Mouse (Mus musculus) heart, embryonic 11.5 days (tissue): ENCODE data around the gene Trim54. TPM values are rescaled to one million over a fixed set of nuclear protein-coding genes. Genes with fewer than 3 reads are reported as not detected.

Experiments
- ATAC-seq: fragments of 200-750 bp; cut with Nextera tagmentation; replicated peaks from 2 replicates; pipeline ENCODE4 v1.8.0; 2017; ENCODE audit warnings: moderate library complexity; ENCODE audit not compliant: insufficient number of reproducible peaks, low FRiP score, low TSS enrichment
- H3K27ac ChIP-seq: fragments of 300-500 bp; sonication (generic); 2 replicates; pipeline ENCODE4 v1.5.1; 2014; ENCODE audit warnings: mild to moderate bottlenecking, low read depth, low read length
- H3K27me3 ChIP-seq: fragments of 300-500 bp; sonication (generic); 2 replicates; pipeline ENCODE4 v1.6.1; 2014; ENCODE audit warnings: mild to moderate bottlenecking, low read length, mixed read lengths; ENCODE audit not compliant: control insufficient read depth, insufficient read depth
- H3K36me3 ChIP-seq: fragments of 300-500 bp; sonication (generic); 2 replicates; pipeline ENCODE4 v1.6.1; 2014; ENCODE audit warnings: mild to moderate bottlenecking, low read length, moderate library complexity, mixed read lengths; ENCODE audit not compliant: control insufficient read depth, insufficient read depth
- H3K4me1 ChIP-seq: fragments of 300-500 bp; sonication (generic); 2 replicates; pipeline ENCODE4 v1.6.1; 2014; ENCODE audit warnings: low read length; ENCODE audit not compliant: control insufficient read depth, insufficient read depth
- H3K4me2 ChIP-seq: fragments of 300-500 bp; sonication (generic); 2 replicates; pipeline ENCODE4 v1.6.1; 2014; ENCODE audit warnings: mild to moderate bottlenecking, moderate library complexity
- H3K4me3 ChIP-seq: fragments of 300-500 bp; sonication (generic); 2 replicates; pipeline ENCODE4 v1.5.1; 2014; ENCODE audit warnings: low read depth, low read length
- H3K9ac ChIP-seq: fragments of 300-500 bp; sonication (generic); 2 replicates; pipeline ENCODE4 v1.6.1; 2014; ENCODE audit warnings: mild to moderate bottlenecking, low read depth, low read length, moderate library complexity
- H3K9me3 ChIP-seq: fragments of 300-500 bp; sonication (generic); replicated peaks from 2 replicates; pipeline ENCODE4 v1.6.1; 2016; ENCODE audit warnings: low read length; ENCODE audit not compliant: control insufficient read depth
- WGBS: fragments of 180-500 bp; shearing (Covaris S2); extraction: QIAGEN DNeasy Blood & Tissue Kit; methylation state at CpG from one replicate; pipeline ENCODE4 v1.1.7; 2014; ENCODE audit not compliant: insufficient replicate concordance; 5-methylcytosine and 5-hydroxymethylcytosine counted together
- polyA plus RNA-seq: library from polyadenylated mRNA; unstranded; fragments of >200 nt; fragmentation: Nextera tagmentation; extraction: Ambion mirVana; gene quantifications from 2 replicates; pipeline ENCODE4 v1.2.1, GENCODE M21; 2014

Gene Trim54
- polyA plus RNA-seq, 1 experiment from 2014 or later, result 13.9 TPM

DNA sequence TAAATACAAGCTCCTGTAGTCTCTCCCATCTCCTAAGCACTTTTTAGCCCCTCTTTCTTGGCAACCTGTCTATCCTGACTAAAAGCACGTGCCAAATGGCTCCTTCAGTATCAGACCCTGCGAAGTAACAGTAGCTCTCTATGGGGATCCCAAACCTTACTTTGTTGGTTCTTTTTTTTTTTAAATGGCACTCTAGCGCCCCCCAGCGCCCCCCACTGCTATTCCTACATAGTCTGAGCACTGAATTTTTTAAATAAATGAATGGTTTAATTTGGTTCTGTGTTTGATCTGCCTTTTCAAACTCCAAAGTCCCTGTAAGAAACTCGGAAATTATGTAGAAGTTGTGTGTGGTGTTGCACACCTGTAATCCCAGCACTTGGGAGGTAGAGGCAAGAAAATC lies 9.5 kb downstream of the Trim54 start:
- Histone ChIP-seq H3K9me3 (no peaks in the 10 kb centered on the region), H3K4me1 (no peaks in the 10 kb centered on the region), H3K36me3 (no peaks in the 10 kb centered on the region), H3K27me3 (no peaks in the 10 kb centered on the region), H3K4me2 (no peak overlapping the region), H3K9ac (no peak overlapping the region), H3K27ac (no peak overlapping the region), H3K4me3 (no peak overlapping the region)
- WGBS, result 27% methylated on average over 5 of the region's 5 CpGs
- ATAC-seq, result no peak

DNA sequence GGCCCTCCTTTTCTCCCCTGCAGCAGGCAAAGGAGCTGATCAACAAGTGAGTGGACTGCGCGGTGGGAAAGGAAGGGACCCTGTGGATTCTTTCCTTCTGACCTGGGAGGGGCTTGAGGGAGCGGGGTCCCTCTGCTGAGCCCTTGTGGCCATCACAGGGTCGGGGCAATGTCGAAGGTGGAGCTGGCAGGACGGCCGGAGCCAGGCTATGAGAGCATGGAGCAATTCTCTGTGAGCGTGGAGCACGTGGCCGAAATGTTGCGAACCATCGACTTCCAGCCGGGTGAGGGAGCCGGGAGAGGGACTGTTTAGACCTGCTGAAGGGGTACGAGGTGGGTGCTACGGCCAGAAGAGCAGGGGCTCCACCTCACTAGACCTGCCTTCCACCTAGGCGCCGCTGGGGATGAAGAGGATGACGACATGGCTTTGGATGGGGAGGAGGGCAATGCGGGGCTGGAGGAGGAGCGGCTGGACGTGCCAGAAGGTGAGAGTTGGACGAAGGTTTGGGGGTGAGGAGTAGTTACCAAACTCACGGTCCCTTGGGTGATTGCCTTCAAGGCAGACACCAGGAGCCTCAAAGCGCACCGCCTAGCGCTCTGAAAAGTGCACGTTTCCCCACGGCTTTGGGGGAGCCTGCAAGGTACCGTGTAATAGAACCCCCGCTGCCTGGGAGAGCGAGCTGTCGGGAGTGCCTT lies 20.4 kb downstream of the Trim54 start:
- peak overlapping the region; percentile 37; the same call in 1 of the 2 replicates for H3K4me3 ChIP-seq
- 3% methylated on average over 33 of the region's 33 CpGs for WGBS
- peaks cover 59% of the 10 kb centered on the region for H3K27me3 ChIP-seq
- H3K4me1 ChIP-seq, result peaks cover 22% of the 10 kb centered on the region
- peaks cover 4% of the 10 kb centered on the region; the same call in 1 of the 2 replicates for H3K36me3 ChIP-seq
- no peak overlapping the region for H3K27ac ChIP-seq
- H3K9me3 ChIP-seq, result no peaks in the 10 kb centered on the region
- no peak overlapping the region for H3K9ac ChIP-seq
- peak overlapping the region; percentile 59 for H3K4me2 ChIP-seq
- ATAC-seq, result no peak

- WGBS, result 1% methylated on average over 13 of the region's 13 CpGs
Observed at GRCm38 (mm10) chr5:31137658-31138057, 21.1 kb downstream of the Trim54 start.

DNA sequence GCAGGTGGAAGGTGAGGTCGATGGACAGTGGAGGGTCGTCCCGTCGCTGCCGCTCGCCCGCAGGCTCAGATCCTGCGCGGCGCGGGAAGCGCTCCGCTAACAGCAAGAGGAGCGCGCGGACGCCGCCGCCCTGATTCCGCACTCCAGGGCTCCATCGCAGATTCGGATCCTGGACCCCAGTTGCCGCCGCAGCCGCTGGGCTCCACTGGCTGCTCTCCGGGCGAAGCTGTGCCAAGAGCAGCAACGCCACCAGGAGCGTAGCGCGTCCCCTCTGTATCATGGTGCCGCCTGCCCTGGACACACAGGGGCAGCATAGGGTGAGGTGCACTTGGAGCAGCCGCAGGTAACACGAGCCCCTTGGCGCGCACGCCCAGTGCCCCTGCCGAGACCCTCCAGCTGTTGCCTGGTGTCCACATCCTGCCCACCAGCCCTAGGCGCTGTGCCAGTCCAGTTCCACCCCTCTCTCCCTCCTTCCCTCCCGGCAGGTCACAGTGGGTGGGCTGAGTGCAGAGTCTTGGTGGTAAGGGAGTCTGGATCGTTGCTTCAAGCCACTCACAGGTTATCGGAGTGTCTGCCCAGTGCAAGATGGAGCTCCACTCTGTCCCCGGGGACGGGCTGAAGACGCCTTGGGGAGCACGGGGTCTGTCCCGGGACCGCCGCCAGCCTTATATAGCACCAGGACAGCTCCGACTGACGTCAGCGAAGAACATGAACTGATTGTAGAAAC lies 21.9 kb downstream of the Trim54 start, which contains the start of gene Ucn:
Gene Ucn, minus strand, starts transcription at position 589 of the 727 bp plus-strand sequence.
- H3K27ac ChIP-seq, result no peak within 1 kb of the TSS
- H3K4me1 ChIP-seq, result peaks cover 22% of the 10 kb centered on the region
- H3K36me3 ChIP-seq, result peaks cover 4% of the 10 kb centered on the region; the same call in 1 of the 2 replicates
- no peak; the same call in 1 of the 2 replicates for ATAC-seq
- H3K4me2 ChIP-seq, result peak within 1 kb of the TSS; percentile 59
- H3K9me3 ChIP-seq, result no peaks in the 10 kb centered on the region
- peaks cover 59% of the 10 kb centered on the region for H3K27me3 ChIP-seq
- no peak within 1 kb of the TSS for H3K9ac ChIP-seq
- WGBS, result 3% methylated on average over 52 of the region's 52 CpGs
- peak within 1 kb of the TSS; percentile 37 for H3K4me3 ChIP-seq

More at GRCm38 (mm10) chr5:31137658-31138057, 21.1 kb downstream of the Trim54 start:
- Histone ChIP-seq H3K27me3 (peaks cover 59% of the 10 kb centered on the region), H3K4me1 (peaks cover 22% of the 10 kb centered on the region), H3K9ac (no peak overlapping the region), H3K36me3 (peaks cover 4% of the 10 kb centered on the region; the same call in 1 of the 2 replicates), H3K9me3 (no peaks in the 10 kb centered on the region), H3K4me2 (peak overlapping the region; percentile 59), H3K4me3 (peak overlapping the region; percentile 37), H3K27ac (no peak overlapping the region)
- no peak for ATAC-seq

DNA sequence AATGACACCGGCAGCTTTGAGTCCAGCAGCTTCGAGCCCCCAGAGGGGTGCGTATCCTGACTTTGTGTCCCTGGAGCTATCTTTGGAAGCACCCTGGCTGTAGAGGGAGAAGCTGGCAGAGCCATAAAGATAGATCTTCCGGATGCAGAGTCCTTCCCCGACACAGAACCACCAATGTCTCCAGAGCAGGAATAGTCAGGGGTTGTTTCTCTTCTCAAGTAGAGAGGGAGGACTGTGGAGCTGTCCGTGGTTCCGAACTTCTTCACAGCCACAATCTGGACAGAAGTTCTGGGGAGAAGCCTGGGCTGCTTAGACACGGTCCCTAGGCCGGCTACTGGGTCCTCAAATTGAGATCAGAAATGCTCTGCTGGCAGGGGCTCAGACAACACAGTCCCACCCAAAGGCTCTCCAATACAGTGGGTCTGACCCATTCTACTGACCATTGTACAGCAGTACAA lies 22.5 kb downstream of the Trim54 start:
- H3K36me3 ChIP-seq, result peaks cover 4% of the 10 kb centered on the region; the same call in 1 of the 2 replicates
- H3K4me2 ChIP-seq, result peak overlapping the region; percentile 59
- ATAC-seq, result no peak
- peak overlapping the region; percentile 37 for H3K4me3 ChIP-seq
- H3K27me3 ChIP-seq, result peaks cover 54% of the 10 kb centered on the region
- no peak overlapping the region for H3K27ac ChIP-seq
- peaks cover 22% of the 10 kb centered on the region for H3K4me1 ChIP-seq
- no peaks in the 10 kb centered on the region for H3K9me3 ChIP-seq
- H3K9ac ChIP-seq, result no peak overlapping the region
- 8% methylated on average over 9 of the region's 9 CpGs for WGBS

DNA sequence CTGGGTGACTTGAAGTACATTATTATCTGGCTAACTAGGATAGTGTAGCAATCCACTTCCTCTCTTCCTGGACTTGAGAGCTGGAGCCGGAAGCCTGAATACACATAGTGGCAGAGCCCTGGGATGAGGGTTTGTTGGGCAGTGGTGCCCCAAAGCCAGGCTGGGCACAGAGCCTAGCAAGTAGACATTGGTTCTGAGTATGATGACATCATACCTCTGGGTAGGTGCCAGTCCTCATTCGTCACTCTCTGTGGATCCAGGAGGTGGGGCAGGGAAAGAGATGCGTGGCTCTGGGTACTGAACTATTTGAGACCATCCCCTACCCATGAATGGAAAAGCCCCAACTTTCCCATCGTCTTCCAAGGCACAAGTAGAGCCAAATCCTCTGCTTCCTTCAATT lies 33.3 kb downstream of the Trim54 start:
- no peak overlapping the region for H3K9ac ChIP-seq
- H3K9me3 ChIP-seq, result no peaks in the 10 kb centered on the region
- no peak overlapping the region for H3K27ac ChIP-seq
- WGBS, result 81% methylated on average over 4 of the region's 4 CpGs
- ATAC-seq, result no peak
- H3K27me3 ChIP-seq, result no peaks in the 10 kb centered on the region
- H3K36me3 ChIP-seq, result 0 out of 2 replicates have a peak, but pooled peaks cover 4% of the 10 kb centered on the region
- no peak overlapping the region for H3K4me2 ChIP-seq
- H3K4me1 ChIP-seq, result peaks cover 8% of the 10 kb centered on the region
- H3K4me3 ChIP-seq, result no peak overlapping the region

DNA sequence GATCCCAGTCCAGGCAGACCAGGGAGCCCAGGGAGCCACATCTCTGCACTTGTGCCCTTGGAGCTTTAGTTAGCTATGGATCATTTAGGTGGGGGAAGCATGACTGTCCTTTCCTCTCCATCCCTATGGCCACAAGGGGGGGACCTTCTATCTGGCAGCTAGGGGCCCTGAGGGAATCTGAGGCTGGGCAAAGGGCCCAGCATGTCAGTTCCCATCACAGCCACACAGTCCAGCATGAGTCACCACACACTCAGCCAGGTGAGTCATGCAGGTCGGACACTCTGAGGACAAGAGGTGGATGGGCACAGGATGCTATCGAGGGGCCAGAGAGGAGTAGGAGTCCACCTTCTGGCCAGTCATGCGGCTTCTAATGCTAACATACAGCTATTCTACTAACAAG lies 35.2 kb downstream of the Trim54 start:
- Histone ChIP-seq H3K4me3 (no peak overlapping the region), H3K9ac (no peak overlapping the region), H3K9me3 (no peaks in the 10 kb centered on the region), H3K27ac (no peak overlapping the region), H3K36me3 (no peaks in the 10 kb centered on the region), H3K27me3 (no peaks in the 10 kb centered on the region), H3K4me2 (no peak overlapping the region), H3K4me1 (peaks cover 8% of the 10 kb centered on the region)
- no peak for ATAC-seq
- 82% methylated on average over 3 of the region's 3 CpGs for WGBS

DNA sequence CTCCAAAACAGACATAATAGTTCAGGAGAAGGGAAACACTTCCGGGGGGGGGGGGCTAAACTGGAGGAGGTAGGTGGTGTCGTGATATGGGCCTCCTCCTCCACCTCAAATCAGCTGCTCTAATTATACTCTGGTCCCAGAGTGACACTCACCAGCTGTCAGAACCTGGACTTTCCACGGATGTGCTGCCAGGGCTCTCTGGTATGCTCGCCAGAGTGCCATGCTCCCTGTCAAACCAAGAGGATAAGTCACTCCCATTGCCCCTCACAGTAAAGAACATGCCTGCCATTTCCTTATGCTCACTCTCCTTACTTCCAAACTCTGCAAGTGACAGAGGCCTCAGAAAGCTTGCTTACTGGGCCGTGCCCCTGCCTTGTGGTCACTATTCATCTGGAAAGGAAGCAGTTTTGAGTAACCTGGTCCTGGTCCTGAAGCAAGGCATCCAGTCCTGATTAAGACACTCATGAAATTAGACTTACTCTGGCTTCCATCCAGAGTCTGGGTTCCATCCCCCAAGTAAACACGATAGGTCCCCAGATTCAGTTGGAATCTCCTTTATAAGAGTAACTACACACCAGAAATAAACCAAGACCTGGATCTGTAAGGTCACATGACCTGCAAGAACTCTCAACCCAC lies 37.1 kb downstream of the Trim54 start:
- H3K9me3 ChIP-seq, result no peaks in the 10 kb centered on the region
- no peak for ATAC-seq
- WGBS, result 28% methylated on average over 6 of the region's 6 CpGs

More for the DNA sequence above, 37.1 kb downstream of the Trim54 start:
- Histone ChIP-seq H3K4me1 (peaks cover 8% of the 10 kb centered on the region), H3K4me2 (peak overlapping the region; percentile 83), H3K36me3 (peaks cover 17% of the 10 kb centered on the region), H3K9ac (peak overlapping the region; percentile 80), H3K27me3 (no peaks in the 10 kb centered on the region), H3K27ac (no peak overlapping the region), H3K4me3 (peak overlapping the region; percentile 64)
